Mouse (Mus musculus) heart, embryonic 11.5 days (tissue): ENCODE results near the gene Dusp9. TPM values are rescaled to one million over a fixed set of nuclear protein-coding genes. Genes with fewer than 3 reads are reported as not detected.

ENCODE experiments used
- polyA plus RNA-seq: library from polyadenylated mRNA; unstranded; fragments of >200 nt; fragmentation: Nextera tagmentation; extraction: Ambion mirVana; gene quantifications from 2 replicates; pipeline ENCODE4 v1.2.1, GENCODE M21; 2014

Dusp9 gene
- polyA plus RNA-seq, 1 experiment from 2014 or later: 5.4 TPM

Other genes with a start within 250 kb of the Dusp9 start
- not detected in 2 replicates for gene Gm18336, start 240.7 kb upstream of the Dusp9 start, polyA plus RNA-seq
- gene Zfp92, start 228.3 kb upstream of the Dusp9 start, polyA plus RNA-seq: 0.04 TPM in 1 of 2 replicates, not detected in the other
- not detected in 2 replicates for gene Trex2, start 204.1 kb upstream of the Dusp9 start, polyA plus RNA-seq
- gene Haus7, start 180.4 kb upstream of the Dusp9 start, polyA plus RNA-seq: 72.7 and 82.8 TPM in 2 replicates
- 59.2 and 68.0 TPM in 2 replicates for gene Bgn, start 155.8 kb upstream of the Dusp9 start, polyA plus RNA-seq
- 0.10 and 0.25 TPM in 2 replicates for gene Atp2b3, start 136.3 kb upstream of the Dusp9 start, polyA plus RNA-seq
- gene Pnck, start 20.7 kb downstream of the Dusp9 start, polyA plus RNA-seq: 11.1 and 12.2 TPM in 2 replicates
- gene Slc6a8, start 33.7 kb downstream of the Dusp9 start, polyA plus RNA-seq: 6.9 and 8.2 TPM in 2 replicates
- gene Bcap31, start 76.8 kb downstream of the Dusp9 start, polyA plus RNA-seq: 171 and 188 TPM in 2 replicates
- 8.1 and 9.2 TPM in 2 replicates for gene Abcd1, start 77.2 kb downstream of the Dusp9 start, polyA plus RNA-seq
- gene Plxnb3, start 117.7 kb downstream of the Dusp9 start, polyA plus RNA-seq: 0.16 and 0.27 TPM in 2 replicates
- gene Srpk3, start 135.0 kb downstream of the Dusp9 start, polyA plus RNA-seq: 52.6 and 57.9 TPM in 2 replicates
- 285 and 302 TPM in 2 replicates for gene Idh3g, start 147.5 kb downstream of the Dusp9 start, polyA plus RNA-seq
- gene Ssr4, start 147.6 kb downstream of the Dusp9 start, polyA plus RNA-seq: 159 and 162 TPM in 2 replicates
- 0.33 and 0.46 TPM in 2 replicates for gene Pdzd4, start 185.6 kb downstream of the Dusp9 start, polyA plus RNA-seq